Mouse (Mus musculus) heart, embryonic 12.5 days (tissue): ENCODE results near the gene Lmnb2. TPM values are rescaled to one million over a fixed set of nuclear protein-coding genes. Genes with fewer than 3 reads are reported as not detected.
A peak's percentile ranks its signal among the peaks of the same experiment; 100 is the strongest.

ENCODE experiments used
- ATAC-seq: fragments of 200-750 bp; cut with Nextera tagmentation; 2 replicates; pipeline ENCODE4 v1.8.0; 2017; ENCODE audit warnings: moderate TSS enrichment, moderate library complexity; ENCODE audit not compliant: insufficient number of reproducible peaks, low FRiP score
- H3K27ac ChIP-seq: fragments of 300-500 bp; sonication (generic); 2 replicates; pipeline ENCODE4 v1.5.1; 2016; ENCODE audit warnings: mild to moderate bottlenecking, moderate library complexity; ENCODE audit not compliant: poor library complexity, severe bottlenecking
- H3K27me3 ChIP-seq: fragments of 300-500 bp; sonication (generic); replicated peaks from 2 replicates; pipeline ENCODE4 v1.6.1; 2016; ENCODE audit warnings: mild to moderate bottlenecking, moderate library complexity
- H3K36me3 ChIP-seq: fragments of 300-500 bp; sonication (generic); 2 replicates; pipeline ENCODE4 v1.6.1; 2016; ENCODE audit warnings: mild to moderate bottlenecking, moderate library complexity
- H3K4me1 ChIP-seq: fragments of 300-500 bp; sonication (generic); replicated peaks from 2 replicates; pipeline ENCODE4 v1.6.1; 2016; ENCODE audit warnings: mild to moderate bottlenecking
- H3K4me2 ChIP-seq: fragments of 300-500 bp; sonication (generic); 2 replicates; pipeline ENCODE4 v1.6.1; 2016; ENCODE audit warnings: mild to moderate bottlenecking, moderate library complexity
- H3K4me3 ChIP-seq: fragments of 300-500 bp; sonication (generic); 2 replicates; pipeline ENCODE4 v1.5.1; 2016; ENCODE audit warnings: mild to moderate bottlenecking
- H3K9ac ChIP-seq: fragments of 300-500 bp; sonication (generic); 2 replicates; pipeline ENCODE4 v1.6.1; 2016; ENCODE audit warnings: mild to moderate bottlenecking, moderate library complexity
- H3K9me3 ChIP-seq: fragments of 300-500 bp; sonication (generic); replicated peaks from 2 replicates; pipeline ENCODE4 v1.6.1; 2016; ENCODE audit warnings: mild to moderate bottlenecking, moderate library complexity
- WGBS: fragments of 180-500 bp; shearing (Covaris S2); methylation state at CpG from one replicate; pipeline ENCODE4 v1.1.7; 2016; 5-methylcytosine and 5-hydroxymethylcytosine counted together
- polyA plus RNA-seq: library from polyadenylated mRNA; unstranded; fragments of >200 nt; fragmentation: Nextera tagmentation; extraction: Ambion mirVana; gene quantifications from 2 replicates; pipeline ENCODE4 v1.2.1, GENCODE M21; 2016

Lmnb2 gene
- polyA plus RNA-seq, 1 experiment from 2014 or later, result 34.3 TPM

DNA sequence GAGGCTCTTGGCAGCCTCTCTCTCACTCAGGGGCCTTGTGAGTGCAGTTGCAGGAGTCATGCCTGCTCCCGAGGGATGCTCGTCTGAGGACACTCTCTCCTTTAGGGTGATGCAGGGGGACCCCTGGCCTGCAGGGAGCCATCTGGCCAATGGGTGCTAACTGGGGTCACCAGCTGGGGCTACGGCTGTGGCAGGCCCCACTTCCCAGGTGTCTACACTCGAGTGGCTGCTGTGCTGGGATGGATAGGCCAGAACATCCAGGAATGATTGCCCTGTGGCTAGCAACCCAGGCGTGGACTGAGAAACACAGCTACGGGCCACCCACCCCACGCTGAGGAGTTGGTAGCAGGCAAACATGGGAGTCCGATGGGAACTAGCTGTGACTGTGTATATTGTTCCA, 19.0 kb downstream of the Lmnb2 start:
- Histone ChIP-seq H3K27ac (no peak overlapping the region), H3K4me2 (peak overlapping the region; percentile 93; the same call in 1 of the 2 replicates), H3K4me3 (no peak overlapping the region), H3K36me3 (peaks cover 35% of the 10 kb centered on the region), H3K4me1 (peaks cover 25% of the 10 kb centered on the region), H3K27me3 (0 out of 2 replicates have a peak, but pooled peaks cover 10% of the 10 kb centered on the region), H3K9me3 (no peaks in the 10 kb centered on the region), H3K9ac (no peak overlapping the region)
- 86% methylated on average over 8 of the region's 8 CpGs for WGBS
- no peak for ATAC-seq

- Histone ChIP-seq H3K36me3 (peaks cover 24% of the 10 kb centered on the region), H3K4me1 (peaks cover 25% of the 10 kb centered on the region), H3K4me2 (peak overlapping the region; percentile 64), H3K4me3 (peak overlapping the region; percentile 20), H3K27ac (no peak overlapping the region), H3K9me3 (peaks cover under 1% of the 10 kb centered on the region; the same call in 1 of the 2 replicates), H3K27me3 (0 out of 2 replicates have a peak, but pooled peaks cover 10% of the 10 kb centered on the region), H3K9ac (peak overlapping the region; percentile 51)
- 24% methylated on average over 41 of the region's 41 CpGs for WGBS
- no peak for ATAC-seq
These were observed 20.1 kb downstream of the Lmnb2 start for GRCm38 (mm10) chr10:80897861-80898510.

GRCm38 (mm10) chr10:80896581-80897485, 21.2 kb downstream of the Lmnb2 start:
- Histone ChIP-seq H3K27ac (no peak overlapping the region), H3K4me2 (no peak overlapping the region), H3K9ac (no peak overlapping the region), H3K27me3 (0 out of 2 replicates have a peak, but pooled peaks cover 14% of the 10 kb centered on the region), H3K4me3 (no peak overlapping the region), H3K9me3 (peaks cover 10% of the 10 kb centered on the region), H3K36me3 (peaks cover 12% of the 10 kb centered on the region), H3K4me1 (peaks cover 25% of the 10 kb centered on the region)
- WGBS, result 62% methylated on average over 24 of the region's 24 CpGs
- ATAC-seq, result no peak

- Histone ChIP-seq H3K4me2 (no peak overlapping the region), H3K4me3 (no peak overlapping the region), H3K36me3 (peaks cover 8% of the 10 kb centered on the region), H3K9ac (no peak overlapping the region), H3K27ac (no peak overlapping the region), H3K9me3 (peaks cover 14% of the 10 kb centered on the region), H3K4me1 (peaks cover 25% of the 10 kb centered on the region), H3K27me3 (peaks cover 21% of the 10 kb centered on the region)
- ATAC-seq, result no peak
- WGBS, result 77% methylated on average over 6 of the region's 6 CpGs
These were observed 22.3 kb downstream of the Lmnb2 start for GRCm38 (mm10) chr10:80895697-80896096.

GRCm38 (mm10) chr10:80895100-80895499, 22.9 kb downstream of the Lmnb2 start:
- Histone ChIP-seq H3K9ac (no peak overlapping the region), H3K4me2 (no peak overlapping the region), H3K4me1 (peaks cover 25% of the 10 kb centered on the region), H3K27ac (no peak overlapping the region), H3K27me3 (peaks cover 27% of the 10 kb centered on the region), H3K9me3 (peaks cover 14% of the 10 kb centered on the region), H3K4me3 (no peak overlapping the region), H3K36me3 (peaks cover 8% of the 10 kb centered on the region)
- WGBS, result 84% methylated on average over 7 of the region's 7 CpGs
- ATAC-seq, result no peak

GRCm38 (mm10) chr10:80887181-80887580, 30.9 kb downstream of the Lmnb2 start:
- peaks cover 6% of the 10 kb centered on the region; the same call in 1 of the 2 replicates for H3K9me3 ChIP-seq
- H3K27me3 ChIP-seq, result peaks cover 61% of the 10 kb centered on the region
- WGBS, result 62% methylated on average over 11 of the region's 11 CpGs
- no peak overlapping the region for H3K4me2 ChIP-seq
- no peak overlapping the region for H3K27ac ChIP-seq
- no peak for ATAC-seq
- no peaks in the 10 kb centered on the region for H3K36me3 ChIP-seq
- H3K4me3 ChIP-seq, result no peak overlapping the region
- no peak overlapping the region for H3K9ac ChIP-seq
- H3K4me1 ChIP-seq, result no peaks in the 10 kb centered on the region; the same call in 1 of the 2 replicates

GRCm38 (mm10) chr10:80881301-80881700, 36.7 kb downstream of the Lmnb2 start:
- Histone ChIP-seq H3K9me3 (no peaks in the 10 kb centered on the region), H3K4me3 (no peak overlapping the region), H3K4me1 (peaks cover 14% of the 10 kb centered on the region), H3K36me3 (no peaks in the 10 kb centered on the region), H3K27me3 (peaks cover 17% of the 10 kb centered on the region; the same call in 1 of the 2 replicates), H3K4me2 (no peak overlapping the region), H3K27ac (no peak overlapping the region), H3K9ac (no peak overlapping the region)
- WGBS, result 21% methylated on average over 10 of the region's 10 CpGs
- no peak for ATAC-seq

DNA sequence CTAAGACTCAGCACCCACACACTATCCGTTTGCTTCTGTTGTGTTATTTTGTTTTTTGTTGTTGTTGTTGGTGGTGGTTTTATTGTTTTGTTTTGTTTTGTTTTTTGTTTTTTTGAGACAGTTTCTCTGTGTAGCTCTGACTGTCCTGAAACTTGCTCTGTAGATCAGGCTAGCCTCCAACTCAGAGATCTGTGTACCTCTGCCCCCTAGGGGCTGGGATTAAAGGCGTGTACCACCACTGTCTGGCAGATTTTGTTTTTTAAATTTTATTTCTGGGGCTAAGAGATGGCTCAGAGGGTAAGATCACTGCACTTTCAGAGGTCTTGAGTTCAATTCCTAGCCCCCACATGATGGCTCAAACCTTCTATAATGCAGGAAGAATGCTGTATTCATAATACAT, 37.1 kb downstream of the Lmnb2 start:
- no peak for ATAC-seq
- no peaks in the 10 kb centered on the region for H3K9me3 ChIP-seq
- peaks cover 15% of the 10 kb centered on the region for H3K4me1 ChIP-seq
- WGBS, result 60% methylated on average over 2 of the region's 2 CpGs
- no peak overlapping the region for H3K27ac ChIP-seq
- no peak overlapping the region for H3K9ac ChIP-seq
- no peak overlapping the region for H3K4me3 ChIP-seq
- peaks cover 14% of the 10 kb centered on the region; the same call in 1 of the 2 replicates for H3K27me3 ChIP-seq
- no peak overlapping the region for H3K4me2 ChIP-seq
- no peaks in the 10 kb centered on the region for H3K36me3 ChIP-seq

DNA sequence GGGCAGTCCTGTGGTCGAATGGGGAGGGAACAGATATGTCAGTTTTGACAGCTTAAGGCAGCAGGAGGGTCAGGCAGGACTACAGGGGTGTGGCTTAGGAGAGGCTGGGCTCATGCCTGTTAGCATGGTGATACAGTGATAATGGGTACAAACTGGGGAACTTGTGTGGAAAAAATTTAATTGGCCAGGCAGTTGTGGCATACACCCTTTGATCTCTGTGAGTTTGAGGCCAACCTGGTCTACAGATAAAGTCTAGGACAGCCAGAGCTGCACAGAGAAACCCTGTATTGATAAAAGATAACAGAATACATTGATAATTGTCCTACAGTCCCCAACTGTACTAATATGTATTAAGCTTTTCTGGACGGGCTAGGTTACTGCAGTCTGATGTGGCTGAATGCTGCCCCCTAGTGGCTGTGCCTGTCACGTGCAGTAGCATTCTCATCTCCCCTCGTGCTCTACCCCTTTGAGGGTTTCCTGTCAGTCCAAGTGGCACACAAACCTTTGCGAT, 37.9 kb downstream of the Lmnb2 start:
- 12% methylated on average over 5 of the region's 5 CpGs for WGBS
- H3K9me3 ChIP-seq, result no peaks in the 10 kb centered on the region
- H3K36me3 ChIP-seq, result no peaks in the 10 kb centered on the region
- H3K27me3 ChIP-seq, result peaks cover 7% of the 10 kb centered on the region; the same call in 1 of the 2 replicates
- H3K4me3 ChIP-seq, result no peak overlapping the region
- H3K4me1 ChIP-seq, result peaks cover 15% of the 10 kb centered on the region
- peak; percentile 58; the same call in 1 of the 2 replicates for ATAC-seq
- no peak overlapping the region for H3K9ac ChIP-seq
- H3K4me2 ChIP-seq, result no peak overlapping the region
- no peak overlapping the region for H3K27ac ChIP-seq

- Histone ChIP-seq H3K9ac (0 out of 2 replicates have a peak overlapping the region, but pooled peaks have one; percentile 33), H3K4me1 (peaks cover 15% of the 10 kb centered on the region), H3K4me2 (no peak overlapping the region), H3K27ac (no peak overlapping the region), H3K27me3 (peaks cover 14% of the 10 kb centered on the region), H3K4me3 (no peak overlapping the region), H3K36me3 (no peaks in the 10 kb centered on the region), H3K9me3 (no peaks in the 10 kb centered on the region)
- no peak for ATAC-seq
- 29% methylated on average over 3 of the region's 3 CpGs for WGBS
These were observed 41.5 kb downstream of the Lmnb2 start for GRCm38 (mm10) chr10:80876594-80876993.

GRCm38 (mm10) chr10:80876028-80876427, 42.0 kb downstream of the Lmnb2 start:
- Histone ChIP-seq H3K9ac (no peak overlapping the region), H3K27ac (no peak overlapping the region), H3K4me1 (peaks cover 15% of the 10 kb centered on the region), H3K4me2 (no peak overlapping the region), H3K9me3 (no peaks in the 10 kb centered on the region), H3K27me3 (peaks cover 17% of the 10 kb centered on the region), H3K36me3 (no peaks in the 10 kb centered on the region), H3K4me3 (no peak overlapping the region)
- WGBS, result 27% methylated on average over 5 of the region's 5 CpGs
- ATAC-seq, result no peak
